Comparison of ENCODE assay signal across 24 mouse cellular contexts in the genomic region with DNA sequence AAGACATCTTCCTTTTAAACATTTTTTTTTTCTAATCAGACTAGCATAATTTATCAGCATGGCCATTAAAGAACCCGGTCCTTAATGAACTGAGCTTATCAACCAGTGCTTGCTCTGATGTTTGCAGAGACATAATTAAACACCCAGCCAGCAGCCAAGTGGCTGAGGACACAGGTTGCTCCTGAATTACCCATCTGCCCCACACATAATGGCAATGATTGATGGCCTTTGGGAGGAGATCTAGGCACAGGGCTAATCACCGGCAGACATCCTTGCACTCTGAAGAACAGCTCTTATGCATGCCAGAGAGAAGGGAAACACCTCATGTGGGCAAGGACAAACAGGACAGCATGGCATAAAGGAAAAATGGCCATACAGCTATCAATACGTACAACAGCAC.
DNase-seq lines count a peak whose midpoint lies in the region; ATAC-seq and TF ChIP-seq lines count a peak whose summit lies in the region.
"Had no signal": no experiment of that assay in that cellular context is flagged by ENCODE, and none has a peak within 500 bp of the region (broad histone marks: within the 10 kb centered on the region; RNA-seq: fewer than 3 reads in every experiment).

No protein-coding gene starts in this region.

- DNase-seq in forebrain, embryonic 10.5 days (ENCODE audit: extremely low spot score, low spot score): no peak
- DNase-seq in midbrain, postnatal 0 days (ENCODE audit: low spot score): peak; percentile 25
- no peak for DNase-seq in hindbrain, embryonic 14.5 days (ENCODE audit: low spot score)
- DNase-seq in cerebellum, postnatal 36 days: no peak
- DNase-seq: adrenal gland, postnatal 10 days; cerebellum, adult 8-10 months; gastrocnemius, adult 2 months; kidney, adult 2 months; liver; liver, postnatal 0 days; retina, postnatal 1 day; right cerebral cortex, postnatal 25 days had no signal

- peaks cover 92% of the 10 kb centered on the region for H3K4me1 ChIP-seq in forebrain, embryonic 10.5 days
- peaks cover 27% of the 10 kb centered on the region for H3K4me1 ChIP-seq in forebrain, embryonic 16.5 days (replicated peaks; ENCODE audit: control insufficient read depth, insufficient read depth, low read length)
- peaks cover 9% of the 10 kb centered on the region; the same call in 1 of the 2 replicates for H3K4me1 ChIP-seq in midbrain, postnatal 0 days (ENCODE audit: insufficient read depth, low read length)
- H3K4me1 ChIP-seq in midbrain, embryonic 16.5 days (ENCODE audit: control insufficient read depth, insufficient read depth, low read length): peaks cover 17% of the 10 kb centered on the region
- peaks cover 37% of the 10 kb centered on the region for H3K4me1 ChIP-seq in hindbrain, embryonic 14.5 days (replicated peaks; ENCODE audit: control insufficient read depth, insufficient read depth, low read length)
- H3K4me1 ChIP-seq in neural tube, embryonic 14.5 days (ENCODE audit: control insufficient read depth, insufficient read depth, low read length): peaks cover 23% of the 10 kb centered on the region

- no peaks in the 10 kb centered on the region for H3K9me3 ChIP-seq in forebrain, embryonic 10.5 days
- no peaks in the 10 kb centered on the region for H3K9me3 ChIP-seq in forebrain, embryonic 16.5 days (ENCODE audit: control insufficient read depth, low read length)
- H3K9me3 ChIP-seq in midbrain, postnatal 0 days (ENCODE audit: low read length): no peaks in the 10 kb centered on the region
- H3K9me3 ChIP-seq in midbrain, embryonic 16.5 days (replicated peaks; ENCODE audit: control insufficient read depth, low read length, poor library complexity, severe bottlenecking): no peaks in the 10 kb centered on the region
- H3K9me3 ChIP-seq in hindbrain, embryonic 14.5 days (ENCODE audit: control insufficient read depth, low read length): no peaks in the 10 kb centered on the region
- no peaks in the 10 kb centered on the region for H3K9me3 ChIP-seq in neural tube, embryonic 14.5 days (ENCODE audit: control insufficient read depth, low read length)
- H3K9me3 ChIP-seq: limb, embryonic 10.5 days; midbrain, embryonic 13.5 days had no signal

- no peaks in the 10 kb centered on the region for H3K36me3 ChIP-seq in forebrain, embryonic 10.5 days (replicated peaks)
- H3K36me3 ChIP-seq in forebrain, embryonic 16.5 days (ENCODE audit: control insufficient read depth, insufficient read depth): no peaks in the 10 kb centered on the region
- H3K36me3 ChIP-seq in midbrain, postnatal 0 days (ENCODE audit: insufficient read depth, low read length): no peaks in the 10 kb centered on the region
- no peaks in the 10 kb centered on the region for H3K36me3 ChIP-seq in midbrain, embryonic 16.5 days (ENCODE audit: control insufficient read depth, insufficient read depth, low read length)
- no peaks in the 10 kb centered on the region for H3K36me3 ChIP-seq in hindbrain, embryonic 14.5 days (replicated peaks; ENCODE audit: control insufficient read depth, insufficient read depth)
- no peaks in the 10 kb centered on the region for H3K36me3 ChIP-seq in neural tube, embryonic 14.5 days (ENCODE audit: control insufficient read depth, insufficient read depth, low read length)
- H3K36me3 ChIP-seq: limb, embryonic 10.5 days; midbrain, embryonic 13.5 days had no signal

- TF ChIP-seq CTCF in midbrain, postnatal 0 days (IDR thresholded peaks at IDR 0.05): no peak

- H3K9ac ChIP-seq in forebrain, embryonic 16.5 days (replicated peaks; ENCODE audit: low read depth, low read length): no peak overlapping the region
- H3K9ac ChIP-seq in midbrain, postnatal 0 days (replicated peaks; ENCODE audit: low read length, poor library complexity, severe bottlenecking): no peak overlapping the region
- H3K9ac ChIP-seq in midbrain, embryonic 16.5 days (ENCODE audit: low read depth, low read length): no peak overlapping the region
- H3K9ac ChIP-seq in hindbrain, embryonic 14.5 days: no peak overlapping the region
- H3K9ac ChIP-seq in neural tube, embryonic 14.5 days (replicated peaks; ENCODE audit: low read depth, low read length): no peak overlapping the region
- H3K9ac ChIP-seq: liver, postnatal 0 days; midbrain, embryonic 13.5 days had no signal

- WGBS in forebrain, embryonic 10.5 days: 65% methylated on average over 3 of the region's 3 CpGs
- 23% methylated on average over 3 of the region's 3 CpGs for whole genome bisulfite sequencing in forebrain, embryonic 16.5 days
- WGBS in midbrain, postnatal 0 days: 44% methylated on average over 3 of the region's 3 CpGs
- 37% methylated on average over 3 of the region's 3 CpGs for WGBS in midbrain, embryonic 16.5 days
- WGBS in hindbrain, embryonic 14.5 days: 21% methylated on average over 3 of the region's 3 CpGs
- 11% methylated on average over 3 of the region's 3 CpGs for WGBS in neural tube, embryonic 14.5 days

- no peak overlapping the region for H3K4me3 ChIP-seq in forebrain, embryonic 10.5 days
- no peak overlapping the region for H3K4me3 ChIP-seq in forebrain, embryonic 16.5 days (replicated peaks; ENCODE audit: low read length)
- no peak overlapping the region for H3K4me3 ChIP-seq in midbrain, postnatal 0 days (ENCODE audit: low read depth, low read length)
- no peak overlapping the region for H3K4me3 ChIP-seq in midbrain, embryonic 16.5 days (ENCODE audit: low read depth, low read length)
- no peak overlapping the region for H3K4me3 ChIP-seq in hindbrain, embryonic 14.5 days (replicated peaks; ENCODE audit: low read length)
- H3K4me3 ChIP-seq in neural tube, embryonic 14.5 days (ENCODE audit: low read depth, low read length): no peak overlapping the region
- H3K4me3 ChIP-seq: gastrocnemius, adult 2 months; layer of hippocampus, adult 2 months; limb, embryonic 10.5 days; midbrain, embryonic 13.5 days; myocyte had no signal

- no peak for ATAC-seq in forebrain, embryonic 16.5 days
- ATAC-seq in midbrain, postnatal 0 days (ENCODE audit: low FRiP score): no peak
- ATAC-seq in midbrain, embryonic 16.5 days: no peak
- peak; percentile 53; the same call in 1 of the 2 replicates for ATAC-seq in hindbrain, embryonic 14.5 days (ENCODE audit: low FRiP score)
- peak; percentile 85; the same call in 1 of the 2 replicates for ATAC-seq in neural tube, embryonic 14.5 days (ENCODE audit: low read depth)
- no peak for ATAC-seq in erythroblast, adult 5-6 weeks (replicated peaks; ENCODE audit: low FRiP score, poor library complexity, severe bottlenecking)
- ATAC-seq: activated CD4-positive, CD25-positive, alpha-beta regulatory T cell, adult 4 months; liver, postnatal 0 days; lung, postnatal 0 days; midbrain, embryonic 13.5 days had no signal

- H3K27ac ChIP-seq in forebrain, embryonic 10.5 days: peak overlapping the region; percentile 56; the same call in 1 of the 2 replicates
- H3K27ac ChIP-seq in forebrain, embryonic 16.5 days (ENCODE audit: low read length): no peak overlapping the region
- H3K27ac ChIP-seq in midbrain, postnatal 0 days (ENCODE audit: low read depth, low read length): no peak overlapping the region
- no peak overlapping the region for H3K27ac ChIP-seq in midbrain, embryonic 16.5 days (ENCODE audit: low read length)
- no peak overlapping the region for H3K27ac ChIP-seq in hindbrain, embryonic 14.5 days
- no peak overlapping the region for H3K27ac ChIP-seq in neural tube, embryonic 14.5 days (ENCODE audit: low read depth, low read length)
- H3K27ac ChIP-seq: gastrocnemius, adult 2 months; kidney, postnatal 0 days; layer of hippocampus, adult 2 months; limb, embryonic 10.5 days; macrophage; midbrain, embryonic 13.5 days had no signal

- H3K4me2 ChIP-seq in forebrain, embryonic 16.5 days (ENCODE audit: low read length): no peak overlapping the region
- no peak overlapping the region for H3K4me2 ChIP-seq in midbrain, postnatal 0 days (ENCODE audit: low read depth, low read length, poor library complexity, severe bottlenecking)
- H3K4me2 ChIP-seq in midbrain, embryonic 16.5 days (ENCODE audit: low read length): no peak overlapping the region
- H3K4me2 ChIP-seq in hindbrain, embryonic 14.5 days (replicated peaks): no peak overlapping the region
- no peak overlapping the region for H3K4me2 ChIP-seq in neural tube, embryonic 14.5 days (ENCODE audit: low read depth, low read length)
- H3K4me2 ChIP-seq: midbrain, embryonic 13.5 days had no signal

- peaks cover 24% of the 10 kb centered on the region for H3K27me3 ChIP-seq in forebrain, embryonic 10.5 days (ENCODE audit: poor library complexity, severe bottlenecking)
- no peaks in the 10 kb centered on the region for H3K27me3 ChIP-seq in forebrain, embryonic 16.5 days (replicated peaks; ENCODE audit: control insufficient read depth, insufficient read depth, low read length)
- no peaks in the 10 kb centered on the region for H3K27me3 ChIP-seq in midbrain, postnatal 0 days (ENCODE audit: insufficient read depth, low read length)
- H3K27me3 ChIP-seq in midbrain, embryonic 16.5 days (ENCODE audit: control insufficient read depth, insufficient read depth, low read depth, low read length): no peaks in the 10 kb centered on the region
- H3K27me3 ChIP-seq in hindbrain, embryonic 14.5 days (ENCODE audit: control insufficient read depth, insufficient read depth, low read length): no peaks in the 10 kb centered on the region
- H3K27me3 ChIP-seq in neural tube, embryonic 14.5 days (ENCODE audit: control insufficient read depth, insufficient read depth, low read length): no peaks in the 10 kb centered on the region
- H3K27me3 ChIP-seq: midbrain, embryonic 13.5 days had no signal

Comparison
In these comparisons a context has a peak if more than half of its experiments do, and no peak if none do; other contexts are left out.
1. ATAC-seq: peak in hindbrain, embryonic 14.5 days (single experiment) and neural tube, embryonic 14.5 days (single experiment); none in forebrain, embryonic 16.5 days (single experiment), midbrain, postnatal 0 days (single experiment), midbrain, embryonic 16.5 days (single experiment) and erythroblast, adult 5-6 weeks (single experiment).